Mouse (Mus musculus): ENCODE data around the gene Gm45785. TPM values are rescaled to one million over a fixed set of nuclear protein-coding genes. Genes with fewer than 3 reads are reported as not detected.

The Gm45785 gene
- polyA plus RNA-seq, 1 experiment, result not detected

DNA sequence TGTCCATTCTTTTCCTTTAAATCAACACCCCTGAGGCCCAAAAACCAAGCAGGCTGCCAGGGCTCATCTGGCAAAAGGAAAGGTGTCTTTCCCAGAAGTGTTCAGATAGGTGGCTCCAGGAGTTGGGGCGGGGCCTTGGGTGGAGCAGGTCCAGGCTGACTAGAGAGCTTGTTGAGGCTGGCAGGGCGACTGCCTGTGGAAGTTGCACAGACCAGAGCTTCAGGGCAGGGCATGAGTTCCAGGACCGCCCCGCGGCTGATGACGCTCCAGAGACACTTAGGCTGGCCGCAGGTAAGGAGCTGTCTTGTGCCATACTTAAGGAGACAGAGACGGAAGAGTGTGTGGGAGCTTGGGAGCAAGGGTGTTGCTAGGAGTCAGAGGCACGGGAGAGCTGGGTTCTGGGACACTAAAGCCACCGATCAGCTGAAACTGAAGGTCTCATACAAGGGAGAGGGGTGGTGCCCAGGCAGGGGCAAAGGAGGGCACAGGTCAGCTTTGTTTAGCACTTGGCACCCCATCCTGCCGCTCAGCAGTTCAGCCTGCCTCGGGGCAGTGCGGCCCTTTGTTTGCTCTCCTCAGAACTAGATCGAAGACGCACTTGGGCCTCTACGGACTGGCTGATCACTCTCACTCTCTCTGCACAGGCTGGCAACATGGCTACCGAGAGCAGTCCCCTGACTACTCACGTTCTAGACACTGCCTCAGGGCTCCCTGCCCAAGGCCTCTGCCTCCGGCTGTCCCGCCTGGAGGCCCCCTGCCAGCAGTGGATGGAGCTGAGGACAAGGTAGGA is 21.0 kb downstream of the Gm45785 start, which contains the start of gene Urah:
Gene Urah, plus strand, starts transcription at position 51 of the 790 bp plus-strand sequence.
- H3K4me1 ChIP-seq (ENCODE audit: control insufficient read depth, insufficient read depth, low read length), result peaks cover 12% of the 10 kb centered on the region
- no peak for TF ChIP-seq CTCF (IDR thresholded peaks at IDR 0.05; ENCODE audit: low read depth, low read length)
- no peak within 1 kb of the TSS for H3K4me3 ChIP-seq (ENCODE audit: insufficient read depth, low read length)
- H3K27ac ChIP-seq (ENCODE audit: insufficient read depth, low read depth, low read length), result no peak within 1 kb of the TSS

DNA sequence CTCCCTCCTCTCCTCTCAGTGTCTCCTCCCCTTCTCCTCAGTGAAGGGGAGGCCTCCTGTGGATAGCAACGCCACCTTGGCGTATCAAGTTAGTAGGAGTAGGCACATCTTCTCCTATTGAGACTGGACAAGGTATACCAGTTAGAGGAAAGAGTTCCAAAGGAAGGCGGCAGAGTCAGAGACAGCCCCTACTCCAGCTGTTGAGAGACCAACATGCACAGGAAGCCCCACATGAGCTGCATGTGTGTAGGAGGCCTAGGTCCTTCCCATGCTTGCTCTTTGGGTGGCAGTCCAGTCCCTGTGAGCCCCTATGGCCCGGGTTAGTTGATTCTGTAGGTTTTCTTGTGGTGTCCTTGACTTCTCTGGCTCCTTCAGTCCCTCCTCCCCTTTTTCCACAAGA is 22.8 kb downstream of the Gm45785 start:
- peaks cover 16% of the 10 kb centered on the region for H3K4me1 ChIP-seq (ENCODE audit: control insufficient read depth, insufficient read depth, low read length)
- TF ChIP-seq CTCF (IDR thresholded peaks at IDR 0.05; ENCODE audit: low read depth, low read length) (no peak), POLR2A (IDR thresholded peaks at IDR 0.05; ENCODE audit: borderline replicate concordance, low read depth, low read length) (no peak)
- H3K27ac ChIP-seq (ENCODE audit: insufficient read depth, low read depth, low read length), result no peak overlapping the region
- no peak overlapping the region for H3K4me3 ChIP-seq (ENCODE audit: insufficient read depth, low read length)

DNA sequence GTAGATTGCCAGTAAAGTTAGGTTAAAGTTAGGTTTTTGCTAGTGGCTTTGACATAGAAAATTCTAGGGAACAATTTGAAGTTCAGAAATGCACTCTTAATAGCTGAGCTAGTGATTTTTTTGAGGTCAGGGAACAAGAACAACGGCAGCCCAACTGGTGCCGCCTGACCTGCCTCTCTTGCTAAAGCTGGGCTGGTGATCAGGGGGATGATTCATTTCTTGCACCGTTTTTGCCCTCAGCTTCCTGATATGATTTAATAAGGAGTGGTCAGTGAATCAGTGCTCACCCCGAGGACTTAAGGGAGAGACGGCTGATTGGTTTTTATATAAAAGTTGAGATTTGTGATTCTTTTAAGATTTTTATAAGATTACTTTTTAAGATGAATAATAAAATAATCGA is 24.7 kb downstream of the Gm45785 start:
- H3K4me1 ChIP-seq (ENCODE audit: control insufficient read depth, insufficient read depth, low read length), result peaks cover 16% of the 10 kb centered on the region
- TF ChIP-seq POLR2A (IDR thresholded peaks at IDR 0.05; ENCODE audit: borderline replicate concordance, low read depth, low read length) (no peak), CTCF (IDR thresholded peaks at IDR 0.05; ENCODE audit: low read depth, low read length) (no peak)
- H3K27ac ChIP-seq (ENCODE audit: insufficient read depth, low read depth, low read length), result no peak overlapping the region
- no peak overlapping the region for H3K4me3 ChIP-seq (ENCODE audit: insufficient read depth, low read length)

DNA sequence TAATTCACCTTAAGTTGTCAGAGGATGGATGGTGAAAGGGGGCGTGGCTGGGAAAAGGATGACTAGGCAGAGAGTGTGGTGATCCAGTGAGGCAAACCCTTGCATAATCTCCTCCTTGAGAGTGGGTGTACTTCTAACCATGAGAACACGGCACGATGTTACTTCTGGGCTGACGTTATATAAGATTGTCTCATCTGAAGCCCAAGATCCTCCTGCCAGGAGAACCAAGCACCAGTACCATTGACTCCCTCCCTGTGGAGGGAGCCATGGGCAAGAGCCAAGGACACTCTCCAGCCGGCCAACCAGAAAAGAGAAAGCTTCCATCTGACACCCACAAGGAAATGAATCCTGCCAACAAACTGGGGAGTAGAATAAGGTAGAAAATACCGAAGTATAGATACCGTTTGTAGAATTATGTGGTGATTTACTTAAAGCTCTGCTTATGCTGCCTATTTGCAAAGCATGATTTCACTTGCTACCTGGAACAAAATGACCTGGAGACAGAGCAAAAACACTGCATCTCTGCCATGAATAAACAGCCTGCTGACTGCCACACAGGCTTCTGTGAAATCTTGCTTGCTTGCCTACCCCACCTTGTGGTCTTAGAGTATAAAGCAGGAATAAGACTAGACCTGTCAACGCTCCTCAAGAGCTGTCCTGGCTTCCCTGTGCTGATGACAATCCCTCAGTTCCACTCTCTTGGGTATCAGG is 27.8 kb downstream of the Gm45785 start:
- peaks cover 16% of the 10 kb centered on the region for H3K4me1 ChIP-seq (ENCODE audit: control insufficient read depth, insufficient read depth, low read length)
- TF ChIP-seq CTCF (IDR thresholded peaks at IDR 0.05; ENCODE audit: low read depth, low read length), result no peak
- TF ChIP-seq POLR2A (IDR thresholded peaks at IDR 0.05; ENCODE audit: borderline replicate concordance, low read depth, low read length), result no peak
- H3K4me3 ChIP-seq (ENCODE audit: insufficient read depth, low read length), result no peak overlapping the region
- no peak overlapping the region for H3K27ac ChIP-seq (ENCODE audit: insufficient read depth, low read depth, low read length)

DNA sequence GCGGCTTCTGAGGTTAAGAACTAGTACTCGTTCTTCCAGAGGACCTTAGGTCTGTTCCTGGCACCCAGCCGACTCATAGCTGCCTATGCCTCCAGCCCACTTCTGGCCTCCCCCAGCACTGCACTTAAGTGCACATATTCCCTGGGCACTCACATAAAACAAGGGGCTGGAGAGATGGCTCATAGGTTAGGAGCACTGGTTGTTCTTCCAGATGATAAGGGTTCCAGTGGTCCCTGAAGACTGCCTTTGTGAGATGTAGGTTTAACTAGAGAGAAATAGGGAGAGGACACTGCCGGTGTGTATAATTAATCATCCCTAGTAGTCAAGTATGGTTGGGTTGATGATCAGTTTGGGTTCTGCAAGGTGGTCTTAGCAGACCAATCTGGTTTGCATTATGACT is 33.4 kb downstream of the Gm45785 start:
- Histone ChIP-seq H3K27ac (ENCODE audit: insufficient read depth, low read depth, low read length) (no peak overlapping the region), H3K4me1 (ENCODE audit: control insufficient read depth, insufficient read depth, low read length) (no peaks in the 10 kb centered on the region), H3K4me3 (ENCODE audit: insufficient read depth, low read length) (no peak overlapping the region)
- TF ChIP-seq POLR2A (IDR thresholded peaks at IDR 0.05; ENCODE audit: borderline replicate concordance, low read depth, low read length) (no peak), CTCF (IDR thresholded peaks at IDR 0.05; ENCODE audit: low read depth, low read length) (no peak)

DNA sequence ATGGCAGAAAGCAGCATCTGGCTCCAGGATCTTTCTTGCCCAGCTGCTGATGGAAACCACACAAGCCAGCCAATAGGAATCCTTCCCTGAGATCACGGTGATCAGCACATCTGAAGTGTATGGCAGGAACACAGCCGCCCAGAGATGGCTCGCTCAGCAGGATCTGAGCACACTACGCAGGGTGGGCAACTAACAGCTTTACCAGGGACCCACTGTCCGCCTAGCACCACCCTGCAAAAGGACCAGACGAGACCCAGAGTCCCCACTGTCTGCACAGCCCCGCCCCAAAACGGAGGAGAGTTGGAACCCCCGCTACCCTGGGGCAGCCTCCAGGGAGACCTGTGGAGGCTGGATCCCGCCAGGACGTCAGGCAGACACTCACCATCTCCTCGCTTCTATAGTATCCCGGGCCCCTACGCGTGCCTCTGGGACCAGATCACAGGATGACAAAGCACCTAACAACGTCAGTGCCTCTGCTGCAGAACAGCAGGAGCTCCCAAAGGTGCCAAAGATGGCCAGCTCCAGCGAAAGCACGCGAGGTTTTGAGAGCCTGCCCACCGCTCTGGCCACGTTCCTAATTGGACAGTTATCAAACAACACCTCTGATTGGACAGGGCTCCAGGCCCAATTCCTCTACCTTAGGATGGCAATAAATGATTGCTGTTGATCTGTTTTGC is 34.3 kb downstream of the Gm45785 start, which contains the start of gene Zfp941:
Gene Zfp941, minus strand, starts transcription at position 526 of the 677 bp plus-strand sequence.
- TF ChIP-seq CTCF (IDR thresholded peaks at IDR 0.05; ENCODE audit: low read depth, low read length) (no peak), POLR2A (IDR thresholded peaks at IDR 0.05; ENCODE audit: borderline replicate concordance, low read depth, low read length) (no peak)
- Histone ChIP-seq H3K27ac (ENCODE audit: insufficient read depth, low read depth, low read length) (no peak within 1 kb of the TSS), H3K4me1 (ENCODE audit: control insufficient read depth, insufficient read depth, low read length) (no peaks in the 10 kb centered on the region), H3K4me3 (ENCODE audit: insufficient read depth, low read length) (peak within 1 kb of the TSS; percentile 33)

DNA sequence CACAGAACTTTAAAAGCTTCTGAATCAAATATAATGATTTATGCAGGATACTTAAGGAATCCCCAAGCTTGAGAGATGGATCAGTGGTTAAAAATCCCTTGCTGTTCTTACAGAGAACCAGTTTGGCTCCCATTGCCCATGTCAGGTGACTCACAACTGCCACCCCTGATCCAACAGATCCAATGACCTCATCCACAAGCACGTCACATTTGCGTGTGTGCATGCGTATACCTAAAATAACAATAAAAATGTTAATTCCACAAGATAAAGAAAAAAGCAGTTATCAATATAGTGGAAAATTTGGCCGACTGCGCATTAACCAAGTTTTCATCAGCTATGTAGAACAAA is 34.9 kb downstream of the Gm45785 start:
- no peak for TF ChIP-seq POLR2A (IDR thresholded peaks at IDR 0.05; ENCODE audit: borderline replicate concordance, low read depth, low read length)
- no peak for TF ChIP-seq CTCF (IDR thresholded peaks at IDR 0.05; ENCODE audit: low read depth, low read length)

DNA sequence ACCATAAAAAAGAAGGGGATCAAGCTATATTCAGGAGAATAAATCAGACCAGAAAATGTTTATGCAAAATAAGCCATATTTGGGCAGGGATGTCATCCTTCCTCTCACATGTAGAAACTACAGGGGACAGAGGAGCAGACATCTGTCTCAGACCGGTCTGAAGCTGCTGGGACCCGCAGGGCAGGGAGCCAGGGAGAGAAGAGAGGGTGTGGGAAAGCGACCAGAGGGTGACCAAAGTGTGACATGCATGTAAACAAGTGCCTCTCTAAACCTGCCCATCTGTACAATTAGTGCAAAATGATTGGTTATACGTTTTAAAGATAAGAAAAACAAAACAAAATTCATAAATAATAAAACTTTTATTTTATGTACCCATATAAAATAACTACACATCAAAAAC is 36.0 kb downstream of the Gm45785 start:
- no peak overlapping the region for H3K4me3 ChIP-seq (ENCODE audit: insufficient read depth, low read length)
- no peak overlapping the region for H3K27ac ChIP-seq (ENCODE audit: insufficient read depth, low read depth, low read length)
- H3K4me1 ChIP-seq (ENCODE audit: control insufficient read depth, insufficient read depth, low read length), result no peaks in the 10 kb centered on the region
- TF ChIP-seq POLR2A (IDR thresholded peaks at IDR 0.05; ENCODE audit: borderline replicate concordance, low read depth, low read length) (no peak), CTCF (IDR thresholded peaks at IDR 0.05; ENCODE audit: low read depth, low read length) (no peak)

More for the DNA sequence above, 34.9 kb downstream of the Gm45785 start:
- Histone ChIP-seq H3K27ac (ENCODE audit: insufficient read depth, low read depth, low read length) (no peak overlapping the region), H3K4me1 (ENCODE audit: control insufficient read depth, insufficient read depth, low read length) (no peaks in the 10 kb centered on the region), H3K4me3 (ENCODE audit: insufficient read depth, low read length) (peak overlapping the region; percentile 33)

DNA sequence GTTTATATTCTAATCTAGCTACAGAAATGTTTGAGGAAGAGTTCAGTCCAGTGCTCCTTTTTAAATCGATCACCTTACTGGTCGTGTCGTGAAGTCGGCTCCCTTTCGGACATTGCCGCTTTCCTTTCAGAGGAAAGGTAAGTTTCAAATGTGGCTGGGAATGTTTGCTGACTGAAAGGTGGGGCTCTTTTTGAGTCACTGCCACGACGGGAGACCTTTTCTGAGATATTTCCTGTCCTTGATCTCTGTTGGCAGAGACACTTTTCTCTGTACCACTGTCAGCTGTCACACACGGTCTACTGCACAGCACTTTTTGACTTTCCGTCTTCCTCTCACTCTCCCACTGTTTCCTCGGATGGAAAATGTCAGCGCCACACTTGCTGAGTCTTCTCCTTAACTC is 43.3 kb downstream of the Gm45785 start:
- no peaks in the 10 kb centered on the region for H3K4me1 ChIP-seq (ENCODE audit: control insufficient read depth, insufficient read depth, low read length)
- TF ChIP-seq POLR2A (IDR thresholded peaks at IDR 0.05; ENCODE audit: borderline replicate concordance, low read depth, low read length) (no peak), CTCF (IDR thresholded peaks at IDR 0.05; ENCODE audit: low read depth, low read length) (no peak)
- no peak overlapping the region for H3K27ac ChIP-seq (ENCODE audit: insufficient read depth, low read depth, low read length)
- H3K4me3 ChIP-seq (ENCODE audit: insufficient read depth, low read length), result no peak overlapping the region

DNA sequence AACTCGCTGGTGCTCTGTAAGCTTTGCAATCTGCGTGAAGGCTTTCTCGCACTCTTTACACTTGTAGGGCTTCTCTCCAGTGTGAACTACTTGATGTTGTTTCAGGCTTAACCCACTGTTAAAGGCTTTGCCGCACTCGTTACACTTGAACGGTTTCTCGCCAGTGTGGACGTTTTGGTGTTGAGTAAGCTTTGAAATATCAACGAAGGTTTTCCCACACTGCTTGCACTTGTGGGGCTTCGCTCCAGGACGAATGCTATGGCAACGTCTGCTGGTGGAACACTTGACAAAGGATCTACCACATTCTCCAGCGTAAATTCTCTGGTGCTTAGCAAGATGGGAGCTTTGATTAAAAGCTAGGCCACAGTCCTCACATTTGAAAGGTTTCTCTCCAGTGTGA is 44.4 kb downstream of the Gm45785 start:
- Histone ChIP-seq H3K27ac (ENCODE audit: insufficient read depth, low read depth, low read length) (no peak overlapping the region), H3K4me1 (ENCODE audit: control insufficient read depth, insufficient read depth, low read length) (no peaks in the 10 kb centered on the region), H3K4me3 (ENCODE audit: insufficient read depth, low read length) (no peak overlapping the region)
- TF ChIP-seq POLR2A (IDR thresholded peaks at IDR 0.05; ENCODE audit: borderline replicate concordance, low read depth, low read length) (no peak), CTCF (IDR thresholded peaks at IDR 0.05; ENCODE audit: low read depth, low read length) (no peak)
